Mouse (Mus musculus) megakaryocyte, embryonic 14.5 days (primary cell): ENCODE data around the gene Sorcs2.

Experiments used
- FLI1 ChIP-seq: IDR thresholded peaks from 2 replicates; pipeline ENCODE4 v1.6.1; 2012; ENCODE audit warnings: low read length, inconsistent platforms, mixed read lengths
- GATA1 ChIP-seq: IDR thresholded peaks from 3 replicates; pipeline ENCODE4 v1.6.1; 2012; ENCODE audit warnings: mixed read lengths, low read length, inconsistent platforms, borderline replicate concordance

DNA sequence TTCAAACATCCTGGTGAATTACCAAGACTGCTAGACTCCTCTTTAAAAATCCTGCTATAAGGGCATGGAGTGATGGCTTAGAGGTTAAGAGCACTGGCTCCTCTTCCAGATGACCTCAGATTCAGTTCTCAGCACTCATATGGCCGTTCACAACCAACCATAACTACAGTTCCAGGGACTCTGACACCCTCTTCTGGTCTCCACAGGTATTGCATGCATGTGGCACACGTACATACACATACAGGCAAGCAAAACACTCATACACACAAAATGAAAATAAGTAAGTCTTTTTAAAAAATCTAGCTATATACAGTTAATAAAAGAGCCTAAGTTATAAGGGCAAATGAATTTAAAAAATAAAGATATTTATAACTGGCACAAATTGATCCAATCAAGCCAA lies 294.5 kb downstream of the Sorcs2 start:
- TF ChIP-seq GATA1 (no peak), FLI1 (no peak)
